Mouse (Mus musculus): ENCODE results near the gene Ksr1.
A peak's percentile ranks its signal among the peaks of the same experiment; 100 is the strongest.

The Ksr1 gene

DNA sequence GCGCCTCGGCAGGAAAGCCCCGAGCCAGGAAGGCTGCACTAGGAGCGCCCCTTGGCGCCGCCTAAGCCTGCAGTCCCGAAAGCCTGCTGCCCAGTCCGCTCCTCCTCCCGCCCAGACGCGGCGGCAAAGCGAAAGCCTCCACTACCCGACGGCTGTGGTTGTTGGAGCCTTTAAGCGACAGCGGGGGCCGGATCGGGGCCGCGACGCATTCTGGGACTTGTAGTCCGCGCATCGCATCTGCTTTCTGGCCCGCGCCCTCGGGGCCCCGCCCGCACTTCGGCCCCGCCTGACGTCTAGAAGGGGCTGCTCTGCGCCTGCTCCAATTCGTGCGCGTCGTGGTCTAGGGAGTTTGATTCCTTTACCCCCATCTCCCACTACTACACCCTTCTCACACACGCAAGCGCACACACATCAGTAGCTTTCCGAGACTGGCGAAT, at the start of gene Ksr1:
TSS of gene Ksr1 (minus strand) at position 77 of the 437 bp plus-strand sequence.
- DNase-seq (ENCODE audit: extremely low spot score, low spot score), result peak; percentile 94

DNA sequence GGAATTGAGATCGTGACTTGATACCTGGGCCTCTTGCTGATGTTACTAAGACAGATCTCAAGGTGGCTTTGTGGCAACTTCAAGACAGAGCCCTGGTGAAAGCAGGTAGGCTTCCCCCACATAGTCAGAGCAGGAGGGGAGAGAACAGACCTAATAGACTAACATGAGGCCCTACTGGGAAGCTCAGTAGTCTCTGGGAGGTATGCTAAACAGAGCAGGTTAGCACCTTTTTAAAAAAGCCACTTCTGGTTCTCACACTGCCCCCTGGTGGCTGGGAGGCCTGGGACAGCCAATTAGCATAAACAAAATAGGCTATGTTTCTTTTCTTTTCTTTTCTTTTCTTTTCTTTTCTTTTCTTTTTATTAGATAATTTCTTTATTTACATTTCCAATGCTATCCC, 46.0 kb upstream of the Ksr1 start:
- no peak for DNase-seq (ENCODE audit: extremely low spot score, low spot score)

DNA sequence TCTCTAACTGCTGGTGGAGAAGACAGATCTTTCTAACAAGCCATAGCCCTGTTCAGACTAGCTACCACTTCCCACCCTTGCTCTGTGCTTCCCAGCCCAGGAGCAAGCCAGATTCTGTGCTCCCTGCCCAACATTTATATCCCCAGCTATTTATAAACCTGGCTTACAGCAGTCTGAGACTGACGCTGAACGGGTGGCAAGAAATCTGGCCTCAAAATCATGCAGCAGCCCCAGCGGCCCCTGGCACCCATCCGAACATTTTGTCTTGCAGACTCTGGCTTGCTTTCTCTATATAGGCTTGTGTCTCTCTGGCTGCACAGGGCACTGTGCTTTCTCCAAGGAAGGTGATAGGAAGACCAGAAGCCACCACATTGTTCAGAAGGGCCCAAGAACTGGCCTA, 45.0 kb upstream of the Ksr1 start:
- DNase-seq (ENCODE audit: extremely low spot score, low spot score), result no peak

DNA sequence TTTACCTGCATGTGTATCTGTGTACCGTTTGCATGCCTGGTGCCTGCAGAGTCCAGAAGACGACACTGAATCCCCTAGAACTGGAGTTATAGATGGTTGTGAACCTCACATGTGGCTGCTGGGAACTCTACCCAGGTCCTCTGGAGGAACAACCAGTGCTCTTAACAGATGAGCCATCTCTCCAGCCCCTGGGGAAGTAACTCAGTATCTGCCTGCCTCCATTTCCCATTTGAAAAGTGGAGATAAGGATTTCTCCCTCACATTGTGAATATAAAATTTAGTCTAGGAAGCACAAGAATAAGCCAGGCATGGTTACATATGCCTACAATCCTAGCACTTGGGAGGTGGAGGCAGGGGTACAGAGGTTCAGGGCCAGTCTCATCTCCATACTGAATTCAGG, 44.0 kb upstream of the Ksr1 start:
- no peak for DNase-seq (ENCODE audit: extremely low spot score, low spot score)

DNA sequence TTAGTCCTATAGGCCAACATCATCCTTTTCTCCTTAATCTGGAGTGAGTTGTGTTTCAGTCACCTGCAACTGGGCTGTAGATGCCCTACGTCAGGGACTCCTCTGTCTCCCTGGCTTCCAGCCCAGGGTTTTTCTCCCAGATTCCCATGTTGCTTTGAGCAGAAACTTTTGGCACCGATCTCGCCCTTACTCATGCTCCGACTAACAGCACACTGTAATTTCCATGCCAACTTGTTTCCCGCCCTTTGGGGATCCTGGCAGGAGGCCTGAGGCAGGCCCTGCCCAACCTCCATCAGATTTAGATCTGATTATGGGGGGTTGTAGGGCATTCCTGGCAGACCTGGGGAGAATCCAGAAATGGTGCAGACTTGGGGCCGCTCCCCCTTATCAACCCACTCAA, 42.0 kb upstream of the Ksr1 start:
- DNase-seq (ENCODE audit: extremely low spot score, low spot score), result no peak

DNA sequence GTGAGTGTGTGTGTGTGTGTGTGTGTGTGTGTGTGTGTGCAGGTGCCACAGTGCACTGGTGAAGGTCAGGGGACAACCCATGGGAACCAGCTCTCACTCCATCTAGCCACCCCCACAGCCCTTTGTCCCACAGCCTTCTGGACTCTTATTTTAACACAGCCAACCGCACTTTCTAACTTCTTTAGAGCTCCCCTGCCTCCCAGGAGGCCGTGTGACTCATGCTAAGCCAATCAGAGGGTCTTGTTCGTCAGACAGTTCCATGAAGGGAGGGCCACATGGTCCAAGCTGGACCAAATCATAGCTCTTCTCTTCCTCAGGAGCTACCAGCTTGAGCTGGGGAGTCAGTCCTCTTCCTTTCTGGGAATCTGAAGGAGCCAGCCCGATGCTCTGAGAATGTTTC, 41.1 kb upstream of the Ksr1 start:
- DNase-seq (ENCODE audit: extremely low spot score, low spot score), result no peak

DNA sequence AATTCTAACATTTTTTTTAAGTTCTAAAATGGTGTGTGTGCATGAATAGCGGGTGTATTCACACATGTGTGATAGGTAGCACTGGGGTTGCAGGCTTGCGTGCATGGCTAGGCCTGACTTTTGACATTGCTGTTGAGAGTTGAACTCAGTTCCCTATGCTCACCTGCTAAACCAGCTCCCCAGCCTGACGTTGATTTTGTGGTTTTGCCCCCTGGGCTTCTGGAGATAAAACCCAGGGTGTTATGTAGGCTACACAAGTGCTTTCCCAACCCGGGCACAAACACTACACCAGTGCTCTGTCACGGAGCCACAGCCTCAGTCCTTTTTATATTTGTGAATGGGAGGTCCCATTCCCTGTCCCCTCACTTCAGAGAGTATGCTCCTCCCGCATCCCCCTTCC, 39.5 kb upstream of the Ksr1 start:
- no peak for DNase-seq (ENCODE audit: extremely low spot score, low spot score)

DNA sequence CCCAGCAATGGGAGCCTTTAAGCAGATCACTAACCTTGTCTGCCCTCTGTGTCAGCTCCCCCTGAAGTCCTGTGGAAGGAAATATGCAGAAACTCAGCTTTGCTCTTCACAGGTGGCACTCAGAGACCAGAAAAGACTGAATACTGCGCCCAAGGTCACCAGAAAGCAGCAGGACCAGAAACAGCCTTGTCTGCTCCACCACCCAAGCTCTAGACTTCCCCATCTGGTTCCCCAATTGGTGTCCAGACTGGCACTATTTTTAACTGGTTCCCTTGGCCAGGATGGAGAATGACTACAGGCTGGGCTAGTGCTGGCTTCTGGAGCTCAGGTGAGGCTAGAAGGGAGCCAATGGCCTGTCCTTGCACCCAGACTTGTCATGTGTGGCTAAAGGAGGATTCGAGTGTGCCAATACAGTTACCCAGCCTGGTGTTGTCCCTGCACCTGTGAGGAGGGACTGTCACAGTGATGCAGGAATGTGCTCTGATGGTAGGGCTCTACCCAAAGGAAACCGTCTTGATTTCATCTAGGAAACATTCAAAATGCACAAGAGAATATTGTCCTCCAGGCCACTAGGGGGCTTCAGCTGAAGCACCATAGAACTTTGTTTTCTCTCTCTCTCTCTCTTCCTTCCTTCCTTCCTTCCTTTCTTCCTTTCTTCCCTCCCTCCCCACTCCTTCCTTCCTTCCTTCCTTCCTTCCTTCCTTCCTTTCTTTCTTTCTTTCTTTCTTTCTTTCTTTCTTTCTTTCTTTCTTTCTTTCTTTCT, 38.1 kb upstream of the Ksr1 start:
- DNase-seq (ENCODE audit: extremely low spot score, low spot score), result no peak

DNA sequence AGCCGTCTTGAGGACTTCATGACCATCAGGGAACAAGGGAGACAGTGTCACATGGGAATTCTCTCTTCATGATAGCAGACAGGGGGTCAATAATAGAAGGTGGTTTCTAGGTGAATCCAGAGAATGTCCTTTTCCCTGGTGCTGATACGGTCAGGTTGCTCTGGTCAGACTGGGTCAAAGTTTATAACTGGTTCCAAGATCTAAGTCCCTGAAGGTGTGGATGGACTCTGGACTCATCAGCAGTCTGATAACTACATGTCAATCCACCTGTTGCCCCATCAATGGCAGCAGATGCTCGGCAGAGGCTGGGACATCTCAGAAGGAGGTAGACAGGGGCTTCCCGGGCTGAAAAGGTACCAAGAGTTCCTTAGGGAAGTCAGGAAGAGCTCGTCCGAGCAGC, 37.2 kb upstream of the Ksr1 start:
- DNase-seq (ENCODE audit: extremely low spot score, low spot score), result no peak

DNA sequence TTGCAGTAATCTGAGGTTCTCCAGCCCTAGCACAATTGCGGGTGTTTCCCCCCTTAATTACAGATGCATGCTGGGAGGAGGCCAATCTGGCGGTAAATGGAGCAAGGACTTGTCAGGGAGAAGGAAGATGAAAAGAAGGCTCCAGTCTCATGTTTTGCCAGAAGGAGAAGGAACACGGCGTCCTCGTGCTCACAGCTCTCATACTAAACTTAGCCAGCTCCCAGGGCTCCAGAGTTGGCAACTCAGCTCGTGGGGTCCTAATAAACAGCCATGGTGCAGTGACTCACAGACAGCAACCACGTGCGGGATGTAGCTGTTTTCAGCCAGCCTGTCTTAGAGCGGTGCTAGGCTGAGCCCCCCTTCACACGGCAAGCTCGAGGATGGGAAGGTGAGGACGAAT, 36.7 kb upstream of the Ksr1 start:
- DNase-seq (ENCODE audit: extremely low spot score, low spot score), result no peak

DNA sequence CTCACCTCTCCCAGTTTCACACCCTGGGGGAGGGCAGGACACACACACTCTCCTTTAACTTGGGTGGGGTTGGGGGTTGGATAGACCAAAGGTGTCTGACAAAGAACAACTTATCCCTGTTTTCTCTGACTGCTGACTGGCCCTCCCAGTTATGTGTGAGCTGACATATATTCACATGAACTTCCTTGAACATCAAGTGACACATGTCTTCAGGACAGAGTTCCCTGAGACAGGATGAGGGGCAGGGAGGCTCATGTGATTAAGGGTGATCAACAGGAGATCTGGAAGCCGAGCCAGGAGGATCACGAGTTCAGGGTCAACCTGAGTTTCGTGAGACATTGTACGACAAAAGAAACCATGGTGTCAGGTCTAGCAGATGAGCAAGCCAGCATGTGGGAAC, 35.7 kb upstream of the Ksr1 start:
- DNase-seq (ENCODE audit: extremely low spot score, low spot score), result no peak

DNA sequence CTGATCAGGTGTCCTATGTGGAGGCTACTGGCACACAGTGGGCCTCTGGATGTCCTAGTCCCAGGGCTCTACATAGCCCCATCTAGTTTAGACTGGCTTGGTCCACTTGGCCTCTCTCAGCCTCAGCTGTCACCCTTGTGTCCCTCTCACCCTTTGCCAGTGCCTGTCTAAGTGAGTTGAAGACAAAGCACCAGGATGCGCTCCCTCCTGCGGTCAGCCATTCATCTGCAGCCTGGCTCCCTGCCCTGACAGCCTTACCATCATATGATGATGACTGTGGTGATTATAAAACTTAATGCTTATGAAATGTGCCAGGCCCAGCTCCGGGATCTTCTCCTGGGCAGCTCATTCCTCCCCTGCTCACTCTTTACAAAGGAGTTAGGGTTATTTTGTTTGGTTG, 30.5 kb upstream of the Ksr1 start:
- no peak for DNase-seq (ENCODE audit: extremely low spot score, low spot score)

DNA sequence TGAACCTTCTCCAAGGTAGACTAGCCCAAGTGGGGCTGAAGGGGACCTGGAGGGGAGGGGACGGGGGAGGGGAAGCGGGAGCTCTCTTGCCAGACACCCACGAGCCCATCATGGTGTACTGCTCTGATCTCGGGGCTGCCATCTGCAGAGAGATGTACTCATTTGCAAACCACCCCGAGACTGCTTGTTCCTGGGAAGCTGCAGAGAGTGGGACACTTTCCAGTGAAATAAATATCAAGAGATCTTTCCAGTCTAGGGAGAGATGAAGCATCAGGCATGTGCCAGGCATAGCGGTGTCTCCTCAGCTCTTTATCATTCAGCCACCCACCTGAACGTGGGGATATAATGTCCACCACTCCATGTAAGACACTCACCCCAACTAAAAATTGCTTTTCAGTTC, 25.8 kb upstream of the Ksr1 start:
- DNase-seq (ENCODE audit: extremely low spot score, low spot score), result no peak

DNA sequence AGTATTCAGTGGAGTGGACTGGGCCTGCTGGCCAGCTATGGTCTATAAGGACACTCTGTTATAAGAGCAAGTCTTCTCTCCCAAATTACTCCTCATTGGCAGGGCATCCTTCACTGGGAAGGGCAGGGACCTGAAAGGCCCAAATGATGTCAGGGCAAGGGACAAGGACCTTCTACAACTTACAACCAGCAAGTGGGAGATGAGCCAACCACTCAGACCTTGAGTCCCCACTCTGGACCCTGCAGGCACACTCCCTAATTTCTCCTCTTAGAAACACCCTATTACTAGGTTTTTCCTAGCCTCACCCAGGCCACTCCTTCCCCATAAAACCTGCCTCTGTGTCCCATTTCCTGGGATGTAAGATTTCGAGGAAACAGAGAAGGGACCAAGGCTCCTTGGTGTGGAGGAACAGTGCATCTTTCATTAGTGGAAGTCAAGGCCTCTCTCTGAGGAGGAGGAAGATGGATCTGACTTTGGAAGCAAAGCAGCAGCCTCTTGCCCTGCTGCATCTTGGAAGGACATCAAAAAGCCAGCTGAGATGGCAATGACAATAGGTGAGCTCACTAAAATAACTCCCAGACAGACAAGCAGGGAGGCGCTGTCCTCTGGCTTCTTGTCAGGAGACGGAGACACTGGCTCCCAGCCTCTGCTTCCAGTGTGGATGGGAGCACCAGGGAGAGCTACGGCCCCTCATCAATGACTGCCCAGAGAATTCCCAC, 20.5 kb upstream of the Ksr1 start:
- no peak for DNase-seq (ENCODE audit: extremely low spot score, low spot score)

DNA sequence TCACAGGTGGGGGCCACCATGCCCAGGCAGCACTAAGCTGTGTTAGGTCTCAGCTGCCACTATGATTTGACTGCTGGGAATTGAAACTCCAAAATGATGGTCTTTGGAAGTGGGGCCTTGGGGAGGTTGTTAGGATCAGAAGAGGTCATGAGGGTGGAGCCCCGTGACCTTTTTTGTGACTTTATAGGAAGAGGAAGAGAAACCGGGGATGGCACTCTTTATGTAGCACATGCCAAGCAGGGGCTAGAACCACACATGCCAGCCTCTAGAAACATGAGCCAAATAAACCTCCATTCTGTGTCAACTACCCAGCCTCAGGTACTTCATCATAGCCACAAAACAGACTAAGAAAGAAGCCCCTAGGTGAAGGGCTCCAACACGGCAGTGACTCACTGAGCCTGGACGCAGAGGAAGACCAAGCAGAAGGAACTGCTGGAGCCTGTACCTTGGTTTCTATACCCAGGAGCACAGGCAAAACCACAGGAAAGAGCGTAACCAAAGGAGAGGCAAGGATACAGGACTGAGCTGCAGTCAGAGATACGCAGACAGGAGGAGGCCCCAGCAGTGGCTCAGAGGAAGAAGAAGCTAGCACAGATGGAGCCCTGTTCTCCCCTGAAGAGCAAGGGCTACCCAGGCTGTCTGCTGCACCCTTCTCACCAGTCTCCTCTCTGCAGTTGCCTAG, 15.0 kb upstream of the Ksr1 start:
- DNase-seq (ENCODE audit: extremely low spot score, low spot score), result no peak

DNA sequence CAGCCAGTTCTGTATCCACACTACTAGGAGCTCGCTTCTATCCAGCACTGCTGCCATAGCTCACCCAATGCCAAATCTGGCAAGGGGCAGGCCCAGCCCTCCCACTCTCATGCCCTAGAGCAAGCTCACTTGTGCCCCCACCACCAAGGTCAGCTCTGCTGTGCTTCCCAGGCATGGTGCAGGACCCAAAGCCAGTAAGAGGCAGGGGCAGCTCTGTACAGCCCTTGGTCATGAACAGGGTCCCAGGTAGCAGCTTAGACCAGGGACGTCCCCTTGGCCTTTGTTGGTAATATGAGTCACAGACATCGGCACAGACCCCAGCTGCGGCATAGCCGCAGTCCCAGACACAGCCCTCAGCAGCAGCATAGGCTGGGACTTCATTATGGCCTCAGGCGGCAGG, 13.9 kb upstream of the Ksr1 start:
- no peak for DNase-seq (ENCODE audit: extremely low spot score, low spot score)

DNA sequence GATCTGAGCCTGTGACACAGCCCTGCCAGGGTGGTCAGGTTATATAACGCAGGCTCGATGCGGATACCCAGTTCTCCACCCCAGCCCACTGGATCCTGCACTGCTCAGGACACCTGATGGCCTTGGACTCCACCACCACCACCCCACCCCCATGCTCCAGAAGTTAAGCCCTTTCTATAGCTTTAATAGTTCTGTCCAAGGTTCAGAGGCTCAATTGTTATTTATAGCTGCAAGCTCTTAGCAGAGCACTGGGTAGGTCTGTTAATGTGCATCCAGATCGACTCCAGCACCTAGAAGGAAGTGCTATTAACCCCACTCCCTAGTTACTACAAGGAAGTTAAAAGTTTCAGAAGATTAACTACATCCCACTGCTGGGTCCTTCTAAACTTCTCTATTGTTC, 11.5 kb upstream of the Ksr1 start:
- no peak for DNase-seq (ENCODE audit: extremely low spot score, low spot score)

DNA sequence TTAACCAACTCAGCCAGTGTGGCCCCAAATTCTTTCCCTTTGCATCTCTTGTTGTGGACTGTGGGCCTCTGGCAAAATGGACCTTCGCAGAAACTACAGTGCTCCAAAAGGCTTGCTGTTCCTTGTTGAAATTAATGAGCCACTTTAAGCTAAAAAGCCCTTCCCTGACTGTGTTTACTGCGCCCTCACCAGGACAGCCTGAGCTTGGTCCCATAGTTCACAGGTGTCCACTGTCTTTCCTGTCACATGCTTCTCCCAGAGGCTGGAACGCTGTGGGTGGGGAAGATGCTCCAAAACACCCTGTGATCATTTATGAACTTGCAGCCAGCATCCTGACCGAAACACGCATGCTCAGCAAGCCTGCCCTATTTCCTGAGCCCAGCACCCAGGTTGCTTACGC, 9.1 kb upstream of the Ksr1 start:
- DNase-seq (ENCODE audit: extremely low spot score, low spot score), result no peak

DNA sequence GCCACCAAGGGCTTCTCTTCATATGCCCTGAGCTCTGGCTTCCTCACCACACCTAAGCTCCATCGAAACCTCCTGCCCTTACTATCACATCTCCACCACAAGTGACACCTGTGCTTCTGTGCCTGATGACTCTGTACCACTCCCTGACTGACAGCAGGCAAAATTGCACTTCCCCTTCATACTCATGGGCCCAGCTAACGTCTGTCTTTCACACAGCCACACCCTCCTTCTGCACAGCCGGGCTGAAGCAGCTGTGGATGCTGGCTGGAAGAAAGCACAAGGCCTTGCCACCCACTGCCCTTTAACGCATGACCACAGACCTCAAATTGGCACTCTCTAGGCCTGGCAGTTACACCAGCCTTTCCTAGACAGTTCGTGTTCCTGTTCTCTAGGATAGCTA, 6.5 kb upstream of the Ksr1 start:
- DNase-seq (ENCODE audit: extremely low spot score, low spot score), result no peak

DNA sequence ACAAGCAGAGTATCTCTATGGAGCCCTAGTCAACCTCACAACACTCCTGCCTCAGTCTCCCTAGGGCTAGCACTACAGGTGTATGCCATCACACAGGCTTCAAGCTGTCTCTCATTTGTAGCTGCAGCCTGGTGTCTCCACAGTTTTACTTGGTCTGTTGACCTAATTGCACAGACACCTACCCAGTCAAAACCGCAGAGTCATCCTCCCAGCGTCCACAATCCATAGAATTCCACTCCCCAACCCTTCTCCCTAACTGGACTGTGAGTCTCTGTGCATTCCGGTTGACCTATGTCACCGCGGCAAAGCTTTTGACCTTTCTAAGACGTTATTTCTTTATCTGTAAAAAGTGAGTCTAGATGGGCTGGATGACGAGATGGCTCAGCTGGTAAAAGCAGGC, 5.7 kb upstream of the Ksr1 start:
- no peak for DNase-seq (ENCODE audit: extremely low spot score, low spot score)

DNA sequence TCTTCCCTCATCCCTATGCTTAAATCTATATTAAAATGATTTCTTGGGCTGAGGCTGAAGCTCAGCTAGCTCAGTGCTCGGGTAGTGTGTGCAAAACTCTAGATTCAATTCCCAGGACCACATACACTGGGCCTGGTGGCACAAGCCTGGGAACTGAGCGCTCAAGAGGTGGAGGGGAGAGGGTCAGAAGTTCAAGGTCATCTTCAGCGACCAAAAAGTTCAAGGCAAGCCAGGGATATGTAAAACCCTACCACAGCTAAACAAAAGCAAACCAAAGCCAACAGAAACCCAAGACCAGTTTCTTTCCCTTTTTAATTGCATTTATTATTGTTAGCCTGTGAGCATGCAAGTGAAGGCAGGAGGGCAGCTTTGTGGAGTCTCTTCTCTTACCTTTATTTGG, 4.1 kb upstream of the Ksr1 start:
- no peak for DNase-seq (ENCODE audit: extremely low spot score, low spot score)

DNA sequence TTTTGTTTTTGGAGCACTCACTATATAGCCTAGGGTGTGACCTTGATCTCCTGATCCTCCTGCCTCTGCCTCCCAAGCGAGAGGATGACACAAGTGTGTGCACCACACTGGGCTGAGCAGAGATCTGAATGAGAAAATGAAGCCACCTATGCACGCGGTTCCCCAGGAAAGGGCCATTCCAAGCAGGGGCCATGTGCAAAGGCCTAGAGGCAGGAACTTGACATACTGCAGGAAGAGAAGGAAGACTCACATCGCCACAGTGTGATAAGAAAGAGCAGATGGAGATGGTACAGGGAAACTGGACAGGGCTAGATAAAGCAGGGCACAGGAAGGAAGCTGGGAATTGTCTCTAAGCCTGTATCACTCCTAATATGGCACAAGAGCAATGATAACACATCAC, 3.1 kb upstream of the Ksr1 start:
- no peak for DNase-seq (ENCODE audit: extremely low spot score, low spot score)

DNA sequence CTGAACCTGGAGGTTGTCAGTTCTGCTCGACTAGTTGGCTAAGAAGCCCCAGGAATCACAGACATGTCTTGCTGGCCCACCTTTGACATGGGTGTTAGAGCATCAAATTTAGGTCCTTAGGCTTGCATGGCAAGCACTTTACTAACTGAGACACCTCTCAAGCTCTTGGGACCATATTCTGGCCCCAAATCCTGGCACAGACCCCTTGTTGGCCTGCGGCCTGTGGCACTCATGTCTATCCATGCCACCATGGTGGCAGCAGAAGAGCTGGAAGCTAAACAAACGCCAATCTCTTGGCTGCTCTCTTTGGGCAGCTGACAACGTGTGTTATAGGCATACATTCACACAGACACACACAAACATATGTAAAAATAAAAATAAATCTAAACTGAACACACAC, 2.6 kb upstream of the Ksr1 start:
- DNase-seq (ENCODE audit: extremely low spot score, low spot score), result no peak

Measured in neural tube, embryonic 10.5 days (tissue).